Mouse (Mus musculus) CD4-positive, CD25-positive, alpha-beta regulatory T cell, adult 4 months (primary cell): ENCODE measurements around the gene Rhox4a. TPM values are rescaled to one million over a fixed set of nuclear protein-coding genes. Genes with fewer than 3 reads are reported as not detected.
"Not testable (repeated sequence)": the region's sequence is repeated elsewhere in the genome, so short reads cannot be mapped to it uniquely, and the experiment has no call there.

Source experiments
- ATAC-seq: one replicate; pipeline ENCODE4 v1.8.0; 2017
- polyA plus RNA-seq, 2 experiments: library from polyadenylated mRNA; unstranded; fragments of 100-300 nt; shearing (Covaris generic); gene quantifications; one replicate each; pipeline ENCODE4 v1.2.1; 2017

Rhox4a gene
- polyA plus RNA-seq: under 1 TPM in 1 of 2 experiments, not detected in 1; 0.33 TPM

GRCm38 (mm10) chrX:37265038-37265437 lies at the start of gene Rhox4a:
TSS of gene Rhox4a (plus strand) at chrX:37265338.
- not testable (repeated sequence) for ATAC-seq

GRCm38 (mm10) chrX:37222158-37222557 lies 43.0 kb upstream of the Rhox4a start, which contains the start of gene Rhox1:
TSS of gene Rhox1 (minus strand) at chrX:37222258.
- ATAC-seq: not testable (repeated sequence)

GRCm38 (mm10) chrX:37244676-37245075 lies 20.5 kb upstream of the Rhox4a start, which contains the start of gene Rhox2a:
TSS of gene Rhox2a (plus strand) at chrX:37244976.
- ATAC-seq: not testable (repeated sequence)

- ATAC-seq: not testable (repeated sequence)
Observed at GRCm38 (mm10) chrX:37249619-37250018, 15.5 kb upstream of the Rhox4a start, which contains the start of gene Rhox3a. TSS of gene Rhox3a (plus strand) at chrX:37249919.

Other genes with a start within 250 kb of the Rhox4a start
- not detected for gene Sowahd, start 216.5 kb upstream of the Rhox4a start, polyA plus RNA-seq
- gene Rpl39, start 179.9 kb upstream of the Rhox4a start, polyA plus RNA-seq: 1,000 to 10,000 TPM in 1 of 2 experiments, 100 to 1,000 TPM in 1; 487 to 1,066 TPM
- 10 to 100 TPM; 34.4 to 38.5 TPM for gene Upf3b, start 155.0 kb upstream of the Rhox4a start, polyA plus RNA-seq
- 10 to 100 TPM; 23.9 to 29.3 TPM for gene Nkap, start 138.5 kb upstream of the Rhox4a start, polyA plus RNA-seq
- gene Akap14, start 96.5 kb upstream of the Rhox4a start, polyA plus RNA-seq: under 1 TPM in 1 of 2 experiments, not detected in 1; 0.30 TPM
- 100 to 1,000 TPM; 210 to 310 TPM for gene Ndufa1, start 74.2 kb upstream of the Rhox4a start, polyA plus RNA-seq
- 10 to 100 TPM; 14.2 to 14.8 TPM for gene Rnf113a1, start 74.1 kb upstream of the Rhox4a start, polyA plus RNA-seq
- gene Gm9, start 54.3 kb upstream of the Rhox4a start, polyA plus RNA-seq: not detected
- gene Rhox1, start 43.1 kb upstream of the Rhox4a start, polyA plus RNA-seq: under 1 TPM in 1 of 2 experiments, not detected in 1; 0.38 TPM
- not detected for gene Rhox2a, start 20.4 kb upstream of the Rhox4a start, polyA plus RNA-seq
- not detected for gene Rhox3a, start 15.4 kb upstream of the Rhox4a start, polyA plus RNA-seq
- not detected for gene Rhox3a2, start 114.7 kb downstream of the Rhox4a start, polyA plus RNA-seq
- gene Rhox4a2, start 125.5 kb downstream of the Rhox4a start, polyA plus RNA-seq: under 1 TPM in 1 of 2 experiments, not detected in 1; 0.77 TPM
- gene Rhox2b, start 146.7 kb downstream of the Rhox4a start, polyA plus RNA-seq: not detected
- not detected for gene Rhox4b, start 167.2 kb downstream of the Rhox4a start, polyA plus RNA-seq
- not detected for gene Rhox2c, start 188.3 kb downstream of the Rhox4a start, polyA plus RNA-seq
- not detected for gene Rhox3c, start 193.2 kb downstream of the Rhox4a start, polyA plus RNA-seq
- not detected for gene Rhox4c, start 215.0 kb downstream of the Rhox4a start, polyA plus RNA-seq
- not detected for gene Rhox2d, start 228.1 kb downstream of the Rhox4a start, polyA plus RNA-seq
- under 1 TPM in 1 of 2 experiments, not detected in 1; 0.46 TPM for gene Rhox4d, start 249.0 kb downstream of the Rhox4a start, polyA plus RNA-seq